Mouse (Mus musculus): ENCODE measurements around the gene Bcap29.

Gene Bcap29

DNA sequence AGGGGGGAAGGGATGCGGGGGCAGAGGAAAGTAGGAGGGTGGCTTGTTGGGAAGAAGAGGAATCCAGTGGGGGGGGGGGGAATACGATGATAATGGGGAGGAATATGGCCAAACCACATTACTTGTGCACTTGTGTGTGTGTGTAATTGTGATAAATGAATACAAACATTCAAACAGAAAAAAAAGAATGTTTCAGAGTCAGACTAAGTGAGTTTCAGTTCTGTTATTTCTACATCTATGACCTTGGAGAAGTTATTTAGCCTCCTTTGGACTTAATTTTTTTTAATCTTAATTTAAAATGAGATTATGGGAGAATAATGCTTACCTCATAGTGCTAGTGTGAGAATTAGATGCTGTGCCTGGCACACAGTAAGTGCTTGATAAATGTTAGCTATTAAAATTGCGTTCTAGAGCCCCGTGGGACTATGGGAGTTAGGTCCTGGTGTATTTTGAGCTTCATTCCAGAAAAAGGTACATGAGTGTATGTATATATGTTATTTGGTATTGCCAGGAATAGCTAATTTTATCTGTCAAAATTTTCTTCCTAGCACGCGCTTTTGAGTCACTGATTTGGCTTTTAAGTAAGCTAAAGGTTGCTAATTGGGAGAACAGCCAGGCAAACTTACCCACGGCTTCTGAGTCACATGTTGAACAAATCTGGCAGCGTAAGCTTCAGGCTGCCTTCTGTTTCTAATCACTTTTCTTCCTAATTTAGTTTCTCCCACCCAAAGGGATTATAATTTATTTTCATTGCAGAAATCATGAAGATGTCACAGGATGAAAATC lies 55.6 kb downstream of the Bcap29 start:
- no peak for DNase-seq

DNA sequence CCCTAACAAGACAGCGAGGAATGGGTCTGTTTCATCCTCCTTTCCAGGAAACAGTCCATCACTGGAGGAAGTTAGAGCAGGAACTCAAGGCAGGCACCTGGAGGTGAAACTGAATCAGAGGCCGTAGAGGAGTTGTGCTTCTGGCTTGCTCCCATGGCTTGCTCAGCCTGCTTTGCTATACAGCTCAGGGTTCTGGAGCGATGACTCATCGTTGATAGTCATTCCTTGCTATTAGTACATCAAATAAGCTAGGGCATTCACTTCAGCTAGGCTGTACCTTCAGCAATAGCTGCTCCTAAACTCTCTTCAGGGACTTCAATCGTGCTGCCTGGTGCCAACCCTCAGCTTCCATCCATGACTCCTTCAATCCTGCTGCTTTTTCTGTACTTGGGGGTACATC lies 60.0 kb downstream of the Bcap29 start:
- no peak for DNase-seq

DNA sequence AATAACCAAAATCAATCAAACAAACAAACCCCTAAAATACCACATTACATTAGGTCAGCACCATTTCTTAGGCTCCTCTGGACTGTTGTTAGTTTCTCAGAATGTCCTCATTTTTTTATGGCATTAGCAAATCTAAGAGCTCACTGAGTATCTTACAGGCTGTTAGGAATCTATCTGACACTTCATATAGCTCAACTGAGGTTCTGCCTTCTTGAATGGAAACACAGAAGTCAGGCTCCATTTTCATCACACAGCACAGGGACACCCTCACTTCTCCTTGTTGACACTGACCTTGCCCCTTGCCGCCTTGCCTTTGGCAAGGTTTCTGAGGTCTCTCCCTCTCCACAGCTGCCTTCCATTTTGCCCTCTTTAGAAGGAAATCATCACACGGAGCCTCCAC lies 64.7 kb downstream of the Bcap29 start:
- no peak for DNase-seq

DNA sequence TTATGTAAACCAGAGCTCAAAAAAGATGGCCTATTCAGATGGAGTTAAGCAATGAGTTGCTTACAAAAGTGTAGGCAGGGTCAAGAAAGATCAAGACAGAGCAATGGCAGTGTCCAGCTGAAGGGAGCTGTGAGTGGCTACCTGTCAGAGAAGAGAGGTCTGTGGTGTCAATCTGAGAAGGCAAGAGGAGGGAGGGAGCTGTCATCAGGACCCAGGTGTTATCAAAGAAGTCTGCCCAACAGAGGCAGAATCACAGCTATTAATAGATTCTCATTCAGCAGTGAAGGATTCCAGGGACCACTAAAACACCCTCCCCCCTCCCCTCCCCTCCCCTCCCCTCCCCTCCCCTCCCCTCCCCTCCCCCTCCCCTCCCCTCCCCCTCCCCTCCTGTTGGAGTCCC lies 65.8 kb downstream of the Bcap29 start:
- no peak for DNase-seq

DNA sequence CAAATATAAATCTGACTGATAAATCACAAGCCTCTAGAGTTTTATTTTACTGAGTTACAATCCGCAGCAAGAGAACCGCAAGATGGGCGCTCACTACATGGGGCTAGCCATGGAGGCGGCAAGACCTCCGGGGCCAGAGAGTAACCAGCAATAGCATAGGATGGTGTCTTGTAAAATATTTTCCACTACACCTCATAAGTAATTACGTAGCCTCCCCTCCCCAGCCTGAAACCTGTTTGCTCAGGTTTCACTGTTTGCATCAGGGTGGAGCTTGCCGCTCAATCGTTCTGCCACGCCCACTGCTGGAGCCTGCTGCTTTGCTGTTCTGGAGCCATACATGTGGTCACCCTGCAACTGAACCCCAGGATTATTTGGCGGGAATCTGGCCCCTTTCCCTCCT lies 66.9 kb downstream of the Bcap29 start:
- DNase-seq, result peak in 1 of 2 experiments; percentile 5

DNA sequence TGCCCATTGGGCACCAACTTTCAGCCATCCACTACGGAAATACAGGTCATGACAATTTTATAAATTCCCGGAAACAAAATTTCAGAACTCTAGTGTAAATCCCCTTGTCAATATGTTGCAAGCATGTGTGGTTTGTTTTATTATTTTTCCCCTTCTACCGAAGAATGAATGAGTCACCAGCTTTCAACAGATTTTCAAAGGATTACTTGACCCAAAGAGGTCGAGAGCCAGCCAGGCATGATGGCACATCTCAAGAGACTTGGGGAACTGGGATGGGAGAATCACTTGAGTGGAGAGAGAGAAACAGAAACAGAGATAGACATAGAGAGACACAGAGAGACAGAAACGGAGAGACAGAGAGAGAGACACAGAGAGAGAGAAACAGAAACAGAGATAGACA lies 73.7 kb downstream of the Bcap29 start:
- DNase-seq, result no peak

DNA sequence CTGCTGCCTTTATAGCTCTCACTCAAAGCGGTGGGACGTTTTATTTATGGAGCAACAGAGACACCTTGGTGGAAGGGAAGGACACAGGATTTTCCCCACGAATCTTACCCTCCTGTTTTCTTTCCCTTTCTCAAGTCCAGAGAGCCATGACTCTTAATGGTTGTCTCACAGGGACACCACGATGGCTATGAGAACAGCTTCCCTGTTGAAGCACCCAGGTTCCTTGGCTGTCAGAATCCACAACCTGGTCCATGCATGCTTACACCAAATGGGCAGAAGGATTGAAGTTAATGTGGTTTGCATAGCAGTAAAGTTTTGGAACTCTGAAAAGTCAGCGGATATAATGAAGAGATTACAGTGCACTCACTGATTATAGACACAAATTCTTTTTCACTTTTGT lies 74.5 kb downstream of the Bcap29 start:
- DNase-seq, result no peak

DNA sequence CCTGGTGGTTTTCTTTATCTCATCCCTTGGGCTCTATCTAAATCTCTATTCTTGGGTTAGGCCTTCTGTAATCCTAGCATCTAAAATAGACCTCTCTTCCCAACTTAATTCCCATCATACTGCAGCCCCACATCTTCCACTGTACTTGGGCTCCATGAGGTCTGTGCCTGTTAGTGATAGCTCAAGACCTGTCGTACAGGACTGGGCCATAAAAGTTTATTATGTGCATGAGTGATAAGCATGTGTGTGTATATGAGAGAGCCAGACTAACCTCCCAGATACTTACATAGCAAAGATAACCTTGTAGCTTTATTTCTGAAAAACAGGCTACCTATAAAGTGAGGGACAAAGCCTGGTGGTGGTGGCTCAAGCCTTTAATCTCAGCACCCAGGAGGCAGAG lies 80.1 kb downstream of the Bcap29 start:
- no peak for DNase-seq

DNA sequence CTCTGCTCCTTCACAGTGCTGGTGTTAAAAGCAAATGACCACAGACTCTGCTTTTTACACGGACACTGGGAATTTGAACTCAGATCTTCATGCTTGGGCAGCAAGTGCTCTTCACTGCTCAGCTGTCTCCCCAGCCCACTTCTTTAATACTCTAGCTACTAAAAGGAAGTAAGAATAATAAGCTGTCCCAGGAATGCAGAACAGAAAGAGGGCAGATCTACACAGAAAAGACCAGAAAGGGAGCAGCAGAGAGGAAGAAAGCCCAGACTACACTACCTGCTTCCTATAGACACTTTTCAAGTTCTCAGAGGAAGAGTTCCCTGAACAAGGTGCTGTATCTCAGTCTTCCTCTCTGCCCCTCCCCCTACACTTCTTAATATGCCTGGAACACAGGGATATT lies 83.2 kb downstream of the Bcap29 start:
- no peak for DNase-seq

DNA sequence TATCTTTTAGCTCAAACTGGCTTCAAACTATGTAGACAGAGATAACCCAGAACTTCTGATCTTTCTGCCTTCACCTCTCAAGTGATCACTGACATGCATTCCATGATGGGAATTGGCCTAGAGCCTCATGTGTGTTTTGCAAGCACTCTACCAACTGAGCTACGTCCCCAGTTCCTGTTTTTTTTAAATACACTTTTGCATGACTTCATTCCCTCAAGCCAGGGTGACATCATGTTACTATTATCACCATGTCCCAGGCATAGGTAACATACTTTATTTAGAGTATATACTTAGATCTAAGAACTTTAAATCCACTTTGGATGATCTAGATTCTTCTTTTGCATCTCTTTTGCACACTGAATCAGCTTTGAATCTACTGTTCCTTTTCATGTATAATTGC lies 88.4 kb downstream of the Bcap29 start:
- no peak for DNase-seq

DNA sequence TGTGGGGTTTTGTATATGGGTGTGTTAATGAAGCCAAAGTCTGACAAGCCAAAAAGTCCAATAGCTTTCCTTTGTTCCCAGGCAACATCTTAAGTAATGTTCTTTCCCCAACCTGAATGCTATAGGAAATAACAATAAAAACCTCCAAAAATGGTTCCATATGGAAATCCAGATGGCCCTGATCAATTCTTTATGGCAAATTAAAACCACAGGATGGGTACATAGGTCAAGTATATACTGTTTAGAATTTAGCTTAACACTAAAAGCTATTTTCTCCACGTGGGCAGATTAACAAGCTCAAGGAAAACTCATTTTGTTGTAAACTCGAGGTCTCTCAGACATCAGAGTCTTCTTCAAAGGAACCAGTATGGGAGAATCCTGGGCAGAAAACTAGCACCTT lies 89.2 kb downstream of the Bcap29 start:
- no peak for DNase-seq

DNA sequence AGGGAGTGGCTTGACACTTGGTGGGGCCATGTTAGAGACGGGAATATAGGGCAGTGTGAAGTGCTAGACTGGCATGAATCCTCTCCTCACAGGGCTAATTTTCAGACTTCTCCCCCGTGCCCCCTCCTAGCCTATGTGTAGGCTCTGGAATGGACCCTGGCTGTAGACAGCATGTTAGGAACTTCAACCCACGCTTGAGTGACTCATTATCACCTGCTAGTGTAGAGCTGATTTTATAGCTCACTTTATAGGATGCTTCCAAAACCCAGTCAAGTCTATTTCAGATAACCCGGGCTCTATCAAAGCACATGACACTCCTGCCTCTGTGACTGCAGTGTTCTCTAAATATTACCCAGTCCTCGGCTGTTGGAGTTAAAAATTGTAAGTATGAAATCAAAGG lies 92.9 kb downstream of the Bcap29 start:
- no peak for DNase-seq

All from thymus, postnatal 36 days (tissue).